Mouse (Mus musculus) limb, embryonic 15.5 days (tissue): Measurements from ENCODE around the gene Mctp2. TPM values are rescaled to one million over a fixed set of nuclear protein-coding genes. Genes with fewer than 3 reads are reported as not detected.

Experiments
- ATAC-seq: fragments of 200-750 bp; cut with Nextera tagmentation; 2 replicates; pipeline ENCODE4 v1.8.0; 2017; ENCODE audit warnings: low read depth, moderate TSS enrichment; ENCODE audit not compliant: insufficient number of reproducible peaks, low FRiP score, low TSS enrichment
- H3K27ac ChIP-seq: fragments of 300-500 bp; sonication (generic); 2 replicates; pipeline ENCODE4 v1.5.1; 2015; ENCODE audit warnings: moderate library complexity, mild to moderate bottlenecking, inconsistent platforms
- H3K27me3 ChIP-seq: fragments of 300-500 bp; sonication (generic); 2 replicates; pipeline ENCODE4 v1.6.1; 2015; ENCODE audit warnings: inconsistent platforms
- H3K36me3 ChIP-seq: fragments of 300-500 bp; sonication (generic); 2 replicates; pipeline ENCODE4 v1.6.1; 2015; ENCODE audit warnings: inconsistent platforms
- H3K4me1 ChIP-seq: fragments of 300-500 bp; sonication (generic); 2 replicates; pipeline ENCODE4 v1.6.1; 2015; ENCODE audit warnings: inconsistent platforms
- H3K4me2 ChIP-seq: fragments of 300-500 bp; sonication (generic); 2 replicates; pipeline ENCODE4 v1.6.1; 2015; ENCODE audit warnings: mild to moderate bottlenecking, inconsistent platforms
- H3K4me3 ChIP-seq: fragments of 300-500 bp; sonication (generic); 2 replicates; pipeline ENCODE4 v1.5.1; 2015; ENCODE audit warnings: mild to moderate bottlenecking, inconsistent platforms
- H3K9ac ChIP-seq: fragments of 300-500 bp; sonication (generic); 2 replicates; pipeline ENCODE4 v1.6.1; 2015; ENCODE audit warnings: inconsistent platforms
- H3K9me3 ChIP-seq: fragments of 300-500 bp; sonication (generic); 2 replicates; pipeline ENCODE4 v1.6.1; 2016; ENCODE audit warnings: inconsistent platforms
- WGBS: fragments of 180-500 bp; shearing (Covaris S2); methylation state at CpG from one replicate; pipeline ENCODE4 v1.1.7; 2015; 5-methylcytosine and 5-hydroxymethylcytosine counted together
- polyA plus RNA-seq: library from polyadenylated mRNA; unstranded; fragments of >200 nt; fragmentation: Nextera tagmentation; extraction: Ambion mirVana; gene quantifications from 2 replicates; pipeline ENCODE4 v1.2.1, GENCODE M21; 2015

The Mctp2 gene
- polyA plus RNA-seq, 1 experiment from 2014 or later = 1.3 TPM

DNA sequence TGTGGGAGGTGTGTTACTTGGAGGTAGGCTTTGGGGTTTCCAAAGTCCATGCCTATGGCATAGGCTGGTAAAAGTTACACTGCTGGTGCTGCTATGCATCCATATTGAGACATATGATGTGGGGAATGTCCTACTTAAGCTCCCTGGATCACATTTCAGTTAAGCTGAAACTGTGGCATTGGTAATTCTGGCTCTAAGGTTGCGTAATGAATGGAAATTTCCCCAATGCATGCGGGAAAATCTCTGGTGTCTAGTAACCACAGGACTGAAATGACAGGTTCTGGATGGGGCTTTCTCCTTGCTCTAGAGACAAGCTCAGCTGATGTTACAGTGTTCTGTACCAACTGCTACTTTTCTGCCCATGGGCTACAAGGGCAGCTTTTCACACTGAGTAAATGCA is 240.1 kb downstream of the Mctp2 start:
- Histone ChIP-seq H3K27me3 (no peaks in the 10 kb centered on the region), H3K4me2 (no peak overlapping the region), H3K36me3 (no peaks in the 10 kb centered on the region), H3K4me1 (no peaks in the 10 kb centered on the region), H3K27ac (no peak overlapping the region), H3K9me3 (no peaks in the 10 kb centered on the region), H3K9ac (no peak overlapping the region), H3K4me3 (no peak overlapping the region)
- ATAC-seq = no peak
- 78% methylated on average over 2 of the region's 2 CpGs for WGBS

DNA sequence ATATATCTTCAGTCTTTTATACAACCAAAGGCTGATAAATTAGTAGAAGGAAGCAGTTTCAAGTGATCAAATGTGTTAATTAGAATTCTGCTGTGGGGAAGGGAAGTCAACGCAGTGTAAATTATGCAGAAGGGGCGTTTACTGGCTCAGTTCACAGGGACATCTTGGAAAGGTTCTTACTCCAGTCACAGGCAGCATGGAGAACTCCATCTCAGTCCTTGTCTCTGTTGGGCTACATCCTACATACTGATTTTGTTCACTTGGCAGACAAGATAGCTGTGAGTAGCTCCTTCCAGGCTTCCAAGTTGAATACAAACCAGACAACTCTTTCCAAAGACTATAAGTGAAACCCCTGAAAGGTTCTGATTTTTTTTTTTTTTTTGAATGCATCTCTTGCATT is 254.6 kb downstream of the Mctp2 start:
- 55% methylated on average over 2 of the region's 2 CpGs for WGBS
- H3K27ac ChIP-seq = no peak overlapping the region
- H3K36me3 ChIP-seq = no peaks in the 10 kb centered on the region
- ATAC-seq = no peak
- no peaks in the 10 kb centered on the region for H3K9me3 ChIP-seq
- no peaks in the 10 kb centered on the region for H3K27me3 ChIP-seq
- H3K4me1 ChIP-seq = no peaks in the 10 kb centered on the region
- no peak overlapping the region for H3K4me3 ChIP-seq
- H3K9ac ChIP-seq = no peak overlapping the region
- H3K4me2 ChIP-seq = no peak overlapping the region

DNA sequence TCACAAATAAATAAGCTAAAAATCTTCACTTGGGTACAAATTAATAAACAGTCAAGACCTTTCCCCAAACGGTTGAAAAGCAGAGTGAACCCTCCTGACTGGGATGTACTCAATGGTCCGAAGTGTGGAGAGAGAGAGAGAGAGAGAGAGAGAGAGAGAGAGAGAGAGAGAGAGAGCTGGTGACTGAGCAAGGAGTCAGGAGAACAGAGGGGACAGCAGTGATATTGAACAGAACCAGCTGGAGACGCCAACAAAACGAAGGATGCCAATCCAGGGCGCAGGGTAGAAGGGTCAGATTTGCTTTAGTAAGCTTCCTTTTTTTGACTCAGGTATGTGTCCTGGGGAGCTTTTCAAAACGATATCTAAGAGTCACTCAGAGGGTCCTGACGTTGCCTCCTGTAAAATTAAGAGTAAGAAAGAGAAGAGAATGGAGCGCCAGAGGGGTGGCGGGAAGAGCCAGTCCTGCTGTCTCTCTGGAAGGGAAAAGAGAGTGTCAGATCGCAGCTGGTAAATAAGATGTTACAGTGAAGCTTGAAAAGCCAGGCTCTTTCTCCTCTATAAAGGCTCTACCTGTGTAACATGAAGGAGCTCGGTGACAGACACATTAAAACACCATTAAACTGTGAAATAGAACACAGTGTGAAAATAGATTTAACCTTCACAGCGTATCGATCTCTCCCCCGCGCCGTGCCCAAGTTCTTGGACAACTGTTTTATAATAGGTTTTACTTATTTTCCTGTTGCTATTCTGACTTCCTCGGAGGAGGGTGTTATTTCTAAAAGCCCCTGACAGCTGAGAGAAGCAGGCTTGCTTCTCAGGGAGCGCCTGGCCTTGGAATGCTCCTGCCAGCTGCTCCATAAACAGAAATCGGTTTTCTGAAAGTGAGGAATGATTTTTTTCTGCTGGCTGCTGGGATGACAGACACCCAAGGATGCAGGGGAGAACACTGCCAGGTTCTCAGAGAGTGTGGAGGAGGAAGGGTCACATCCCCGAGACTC is 258.5 kb downstream of the Mctp2 start:
- Histone ChIP-seq H3K4me1 (no peaks in the 10 kb centered on the region), H3K36me3 (no peaks in the 10 kb centered on the region), H3K27ac (no peak overlapping the region), H3K4me2 (no peak overlapping the region), H3K9ac (no peak overlapping the region), H3K4me3 (no peak overlapping the region), H3K9me3 (no peaks in the 10 kb centered on the region), H3K27me3 (no peaks in the 10 kb centered on the region)
- ATAC-seq = no peak
- 67% methylated on average over 20 of the region's 20 CpGs for WGBS
